Mouse (Mus musculus) brain, embryonic 14.5 days (tissue): ENCODE results near the gene Prkar1a. TPM values are rescaled to one million over a fixed set of nuclear protein-coding genes. Genes with fewer than 3 reads are reported as not detected.
"Not testable (repeated sequence)": the region's sequence is repeated elsewhere in the genome, so short reads cannot be mapped to it uniquely, and the experiment has no call there.

ENCODE experiments used
- DNase-seq: peaks from one replicate; pipeline ENCODE4 v3.0.0-alpha.2; 2011; ENCODE audit warnings: low read depth
- CTCF ChIP-seq: fragments of 200-500 bp; IDR thresholded peaks from 2 replicates; pipeline ENCODE4 v1.5.1; 2012; ENCODE audit warnings: inconsistent platforms, mild to moderate bottlenecking, moderate library complexity, borderline replicate concordance; ENCODE audit not compliant: insufficient read depth, insufficient read length; ENCODE audit errors: extremely low read depth
- POLR2A ChIP-seq: fragments of 200-500 bp; IDR thresholded peaks from 2 replicates; pipeline ENCODE4 v1.6.1; 2012; ENCODE audit warnings: mild to moderate bottlenecking, inconsistent platforms, borderline replicate concordance; ENCODE audit not compliant: poor library complexity, insufficient read depth, insufficient read length, severe bottlenecking; ENCODE audit errors: extremely low read depth
- polyA plus RNA-seq: library from polyadenylated mRNA; depleted of rRNA; stranded (reverse); fragments of >200 nt; gene quantifications from 2 replicates; pipeline ENCODE4 v1.2.3, GENCODE M21; 2012

Prkar1a gene
- polyA plus RNA-seq, 1 experiment: 315 TPM

- TF ChIP-seq POLR2A (no peak), CTCF (no peak)
- DNase-seq: no peak
Observed at GRCm38 (mm10) chr11:109652505-109652904, 3.3 kb downstream of the Prkar1a start.

GRCm38 (mm10) chr11:109653201-109653600 lies 4.0 kb downstream of the Prkar1a start:
- DNase-seq: no peak
- TF ChIP-seq POLR2A: no peak
- TF ChIP-seq CTCF: no peak

- no peak for DNase-seq
- TF ChIP-seq POLR2A (no peak), CTCF (no peak)
Observed at GRCm38 (mm10) chr11:109654581-109654980, 5.4 kb downstream of the Prkar1a start.

- TF ChIP-seq POLR2A: no peak
- TF ChIP-seq CTCF: no peak
- DNase-seq: no peak
Observed at GRCm38 (mm10) chr11:109656232-109656631, 7.0 kb downstream of the Prkar1a start.

GRCm38 (mm10) chr11:109660526-109660925 lies 11.3 kb downstream of the Prkar1a start:
- DNase-seq: not testable (repeated sequence)

- no peak for DNase-seq
- TF ChIP-seq CTCF (no peak), POLR2A (no peak)
Observed at GRCm38 (mm10) chr11:109664293-109664692, 15.1 kb downstream of the Prkar1a start.

GRCm38 (mm10) chr11:109665424-109665823 lies 16.2 kb downstream of the Prkar1a start:
- TF ChIP-seq CTCF: no peak
- no peak for TF ChIP-seq POLR2A
- no peak for DNase-seq

- no peak for TF ChIP-seq CTCF
- TF ChIP-seq POLR2A: no peak
- DNase-seq: no peak
Observed at GRCm38 (mm10) chr11:109666411-109666810, 17.2 kb downstream of the Prkar1a start.

- no peak for DNase-seq
- TF ChIP-seq CTCF (no peak), POLR2A (no peak)
Observed at GRCm38 (mm10) chr11:109667371-109667770, 18.2 kb downstream of the Prkar1a start.

GRCm38 (mm10) chr11:109668115-109668725 lies 19.0 kb downstream of the Prkar1a start:
- TF ChIP-seq POLR2A (no peak), CTCF (no peak)
- DNase-seq: no peak

GRCm38 (mm10) chr11:109669149-109669708 lies 20.0 kb downstream of the Prkar1a start:
- TF ChIP-seq POLR2A: no peak
- no peak for TF ChIP-seq CTCF
- no peak for DNase-seq
